Mouse (Mus musculus): ENCODE data around the gene Kcna7. TPM values are rescaled to one million over a fixed set of nuclear protein-coding genes. Genes with fewer than 3 reads are reported as not detected.

Gene Kcna7
- polyA plus RNA-seq, 1 experiment from 2014 or later = not detected

GRCm38 (mm10) chr7:45456721-45457203 is 51.3 kb downstream of the Kcna7 start:
- Histone ChIP-seq H3K4me2 (replicated peaks) (peak overlapping the region; percentile 63), H3K9ac (replicated peaks) (peak overlapping the region; percentile 93; the same call in 1 of the 2 replicates), H3K9me3 (no peaks in the 10 kb centered on the region), H3K4me1 (peaks cover 32% of the 10 kb centered on the region), H3K27me3 (no peaks in the 10 kb centered on the region), H3K27ac (replicated peaks) (peak overlapping the region; percentile 96), H3K4me3 (peak overlapping the region; percentile 93; the same call in 1 of the 2 replicates), H3K36me3 (peaks cover 31% of the 10 kb centered on the region)
- 59% methylated on average over 9 of the region's 9 CpGs for WGBS
- no peak for ATAC-seq (replicated peaks)

- no peaks in the 10 kb centered on the region for H3K9me3 ChIP-seq
- H3K4me2 ChIP-seq (replicated peaks) = peak overlapping the region; percentile 63
- peak overlapping the region; percentile 96 for H3K27ac ChIP-seq (replicated peaks)
- no peaks in the 10 kb centered on the region for H3K27me3 ChIP-seq
- no peak for ATAC-seq (replicated peaks)
- peaks cover 32% of the 10 kb centered on the region for H3K4me1 ChIP-seq
- peak overlapping the region; percentile 93 for H3K4me3 ChIP-seq
- WGBS = 71% methylated on average over 10 of the region's 10 CpGs
- peak overlapping the region; percentile 93 for H3K9ac ChIP-seq (replicated peaks)
- H3K36me3 ChIP-seq = peaks cover 37% of the 10 kb centered on the region
Measured at GRCm38 (mm10) chr7:45457204-45458060, 52.0 kb downstream of the Kcna7 start.

DNA sequence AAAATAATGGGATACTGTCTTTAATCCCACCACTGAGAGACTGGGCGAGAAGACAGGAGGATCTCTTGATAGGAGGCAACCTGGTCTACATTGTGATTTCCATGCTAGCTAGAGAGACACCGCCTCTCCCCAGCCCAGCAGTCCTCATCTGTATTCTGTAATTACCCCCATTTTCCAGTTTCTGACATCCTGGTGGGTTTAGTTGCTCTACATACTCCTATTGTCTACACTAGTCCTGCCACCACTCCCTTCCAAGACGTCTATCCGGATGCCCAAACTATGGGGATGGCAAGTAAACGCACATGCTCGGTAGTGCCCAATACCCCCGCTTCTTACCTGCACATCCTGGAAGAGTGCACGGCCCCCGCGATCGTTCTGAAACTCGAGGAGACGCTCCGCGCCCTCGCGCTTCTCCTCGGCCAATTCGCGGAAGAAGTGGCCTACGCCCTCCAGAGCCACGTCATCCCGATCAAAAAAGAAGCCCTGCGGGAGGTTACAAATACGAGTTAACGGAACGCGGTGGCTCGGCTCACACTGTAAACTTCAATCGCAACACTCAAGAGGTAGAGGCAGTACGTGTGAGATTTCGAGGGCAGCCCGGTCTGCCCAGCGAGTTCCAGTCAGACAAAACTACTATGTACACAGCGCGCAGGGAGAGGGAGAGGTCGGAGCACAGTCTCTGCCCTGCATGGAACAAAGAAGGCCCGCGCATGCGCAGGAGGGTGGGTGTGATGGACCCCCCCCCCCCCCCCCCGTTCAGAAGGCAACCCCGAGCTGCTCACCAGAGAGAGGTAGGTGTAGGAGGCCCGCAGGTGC is 53.5 kb downstream of the Kcna7 start:
- peak overlapping the region; percentile 93 for H3K9ac ChIP-seq (replicated peaks)
- WGBS = under 1% methylated on average over 43 of the region's 43 CpGs

More for the DNA sequence above, 53.5 kb downstream of the Kcna7 start:
- Histone ChIP-seq H3K27ac (replicated peaks) (peak overlapping the region; percentile 96), H3K27me3 (no peaks in the 10 kb centered on the region), H3K4me3 (peak overlapping the region; percentile 93), H3K4me2 (replicated peaks) (peak overlapping the region; percentile 63), H3K36me3 (peaks cover 50% of the 10 kb centered on the region), H3K9me3 (no peaks in the 10 kb centered on the region), H3K4me1 (peaks cover 35% of the 10 kb centered on the region)
- peak; percentile 77 for ATAC-seq (replicated peaks)

Small RNAs within 50 kb of the gene (microRNA-seq; reads per million reads assigned to microRNA genes)
- gene Gm22133 = not detected

Other genes starting within 250 kb of the Kcna7 start
- gene Slc17a7, start 241.7 kb upstream of the Kcna7 start, polyA plus RNA-seq (2015; fragmentation: Nextera tagmentation; extraction: Ambion mirVana) = 20.1 and 24.0 TPM in 2 replicates
- not detected in 2 replicates for gene Gfy, start 226.1 kb upstream of the Kcna7 start, polyA plus RNA-seq (2015; fragmentation: Nextera tagmentation; extraction: Ambion mirVana)
- not detected in 2 replicates for gene Pth2, start 224.7 kb upstream of the Kcna7 start, polyA plus RNA-seq (2015; fragmentation: Nextera tagmentation; extraction: Ambion mirVana)
- 0.74 and 0.75 TPM in 2 replicates for gene Ccdc155, start 200.8 kb upstream of the Kcna7 start, polyA plus RNA-seq (2015; fragmentation: Nextera tagmentation; extraction: Ambion mirVana)
- gene Dkkl1, start 193.5 kb upstream of the Kcna7 start, polyA plus RNA-seq (2015; fragmentation: Nextera tagmentation; extraction: Ambion mirVana) = 1.4 and 2.0 TPM in 2 replicates
- gene Tead2, start 189.9 kb upstream of the Kcna7 start, polyA plus RNA-seq (2015; fragmentation: Nextera tagmentation; extraction: Ambion mirVana) = 92.8 and 106 TPM in 2 replicates
- 1.3 and 1.6 TPM in 2 replicates for gene Cd37, start 166.5 kb upstream of the Kcna7 start, polyA plus RNA-seq (2015; fragmentation: Nextera tagmentation; extraction: Ambion mirVana)
- gene Slc6a16, start 164.6 kb upstream of the Kcna7 start, polyA plus RNA-seq (2015; fragmentation: Nextera tagmentation; extraction: Ambion mirVana) = 0.17 and 0.20 TPM in 2 replicates
- not detected in 2 replicates for gene Slc6a21, start 128.1 kb upstream of the Kcna7 start, polyA plus RNA-seq (2015; fragmentation: Nextera tagmentation; extraction: Ambion mirVana)
- gene Trpm4, start 71.9 kb upstream of the Kcna7 start, polyA plus RNA-seq (2015; fragmentation: Nextera tagmentation; extraction: Ambion mirVana) = 9.3 and 11.0 TPM in 2 replicates
- 0.10 and 0.23 TPM in 2 replicates for gene Hrc, start 70.4 kb upstream of the Kcna7 start, polyA plus RNA-seq (2015; fragmentation: Nextera tagmentation; extraction: Ambion mirVana)
- gene Ppfia3, start 38.6 kb upstream of the Kcna7 start, polyA plus RNA-seq (2015; fragmentation: Nextera tagmentation; extraction: Ambion mirVana) = 18.3 and 20.1 TPM in 2 replicates
- gene Lin7b, start 35.1 kb upstream of the Kcna7 start, polyA plus RNA-seq (2015; fragmentation: Nextera tagmentation; extraction: Ambion mirVana) = 9.1 and 10.5 TPM in 2 replicates
- gene Snrnp70, start 9.9 kb upstream of the Kcna7 start, polyA plus RNA-seq (2015; fragmentation: Nextera tagmentation; extraction: Ambion mirVana) = 220 and 231 TPM in 2 replicates
- not detected in 2 replicates for gene Ntf5, start 8.0 kb downstream of the Kcna7 start, polyA plus RNA-seq (2015; fragmentation: Nextera tagmentation; extraction: Ambion mirVana)
- 0.68 and 1.4 TPM in 2 replicates for gene Lhb, start 15.2 kb downstream of the Kcna7 start, polyA plus RNA-seq (2015; fragmentation: Nextera tagmentation; extraction: Ambion mirVana)
- gene Gys1, start 29.2 kb downstream of the Kcna7 start, polyA plus RNA-seq (2015; fragmentation: Nextera tagmentation; extraction: Ambion mirVana) = 19.4 and 19.6 TPM in 2 replicates
- 142 and 144 TPM in 2 replicates for gene Ruvbl2, start 32.4 kb downstream of the Kcna7 start, polyA plus RNA-seq (2015; fragmentation: Nextera tagmentation; extraction: Ambion mirVana)
- 6,132 and 6,335 TPM in 2 replicates for gene Ftl1, start 54.2 kb downstream of the Kcna7 start, polyA plus RNA-seq (2015; fragmentation: Nextera tagmentation; extraction: Ambion mirVana)
- gene Bax, start 61.2 kb downstream of the Kcna7 start, polyA plus RNA-seq (2015; fragmentation: Nextera tagmentation; extraction: Ambion mirVana) = 288 and 289 TPM in 2 replicates
- gene Tulp2, start 76.2 kb downstream of the Kcna7 start, polyA plus RNA-seq (2015; fragmentation: Nextera tagmentation; extraction: Ambion mirVana) = 0.14 and 0.18 TPM in 2 replicates
- not detected in 2 replicates for gene Gm45808, start 81.2 kb downstream of the Kcna7 start, polyA plus RNA-seq (2015; fragmentation: Nextera tagmentation; extraction: Ambion mirVana)
- 2.3 and 2.6 TPM in 2 replicates for gene Dhdh, start 83.2 kb downstream of the Kcna7 start, polyA plus RNA-seq (2015; fragmentation: Nextera tagmentation; extraction: Ambion mirVana)
- gene Nucb1, start 104.8 kb downstream of the Kcna7 start, polyA plus RNA-seq (2015; fragmentation: Nextera tagmentation; extraction: Ambion mirVana) = 95.0 and 95.7 TPM in 2 replicates
- 15.4 and 15.6 TPM in 2 replicates for gene Ppp1r15a, start 120.6 kb downstream of the Kcna7 start, polyA plus RNA-seq (2015; fragmentation: Nextera tagmentation; extraction: Ambion mirVana)
- 0.72 and 0.92 TPM in 2 replicates for gene Plekha4, start 120.7 kb downstream of the Kcna7 start, polyA plus RNA-seq (2015; fragmentation: Nextera tagmentation; extraction: Ambion mirVana)
- not detected in 2 replicates for gene Hsd17b14, start 149.2 kb downstream of the Kcna7 start, polyA plus RNA-seq (2015; fragmentation: Nextera tagmentation; extraction: Ambion mirVana)
- gene Bcat2, start 164.5 kb downstream of the Kcna7 start, polyA plus RNA-seq (2015; fragmentation: Nextera tagmentation; extraction: Ambion mirVana) = 21.6 and 23.3 TPM in 2 replicates
- not detected in 2 replicates for gene Fgf21, start 209.8 kb downstream of the Kcna7 start, polyA plus RNA-seq (2015; fragmentation: Nextera tagmentation; extraction: Ambion mirVana)
- not detected in 2 replicates for gene Fut1, start 211.6 kb downstream of the Kcna7 start, polyA plus RNA-seq (2015; fragmentation: Nextera tagmentation; extraction: Ambion mirVana)
- 0.17 TPM in 1 of 2 replicates, not detected in the other for gene Izumo1, start 216.2 kb downstream of the Kcna7 start, polyA plus RNA-seq (2015; fragmentation: Nextera tagmentation; extraction: Ambion mirVana)
- gene Rasip1, start 221.8 kb downstream of the Kcna7 start, polyA plus RNA-seq (2015; fragmentation: Nextera tagmentation; extraction: Ambion mirVana) = 15.5 and 16.6 TPM in 2 replicates
- gene Mamstr, start 234.3 kb downstream of the Kcna7 start, polyA plus RNA-seq (2015; fragmentation: Nextera tagmentation; extraction: Ambion mirVana) = 2.5 and 2.7 TPM in 2 replicates